Mouse (Mus musculus) cerebellum, adult 2 months (tissue): ENCODE results near the gene Phxr2.

Source experiments
- CTCF ChIP-seq: fragments of 200-500 bp; IDR thresholded peaks from 2 replicates; pipeline ENCODE4 v1.5.1; 2011; ENCODE audit warnings: low read depth, mild to moderate bottlenecking, control low read depth, low read length, moderate library complexity, borderline replicate concordance; ENCODE audit not compliant: insufficient read depth
- POLR2A ChIP-seq: fragments of 200-500 bp; IDR thresholded peaks from 2 replicates; pipeline ENCODE4 v1.6.1; 2011; ENCODE audit warnings: low read length, control low read depth, borderline replicate concordance; ENCODE audit not compliant: insufficient read depth

GRCm38 (mm10) chr10:99131298-99131697 is 5.2 kb upstream of the Phxr2 start:
- no peak for TF ChIP-seq POLR2A
- TF ChIP-seq CTCF, result no peak
